Mouse (Mus musculus) layer of hippocampus, postnatal 14 days (tissue): ENCODE measurements around the gene Rpap1. TPM values are rescaled to one million over a fixed set of nuclear protein-coding genes. Genes with fewer than 3 reads are reported as not detected.

Source experiments
- DNase-seq, 2 experiments: peaks; one replicate each; pipeline ENCODE4 v3.0.0; 2021 to 2022; ENCODE audit warnings: low spot score in 2 of 2, mixed read lengths in 1 of 2
- long read RNA-seq, 2 experiments: library from polyadenylated mRNA; stranded (forward); transcript quantifications; one replicate each; pipeline ENCODE4 v2.0.0; 2021
- total RNA-seq, 2 experiments: library from RNA; stranded (reverse); gene quantifications; 2 replicates each; pipeline ENCODE4 v1.2.3; 2021

Gene Rpap1
- total RNA-seq, result 10 to 100 TPM; 18.3 to 18.7 TPM
- long read RNA-seq, experiment 1, full-length matches to known transcripts, result 4 of 15 reads
- long read RNA-seq, experiment 1, partial matches to known transcripts, result 6 of 15 reads
- long read RNA-seq, experiment 1, other reads (novel, unspliced or antisense), result 5 of 15 reads
- long read RNA-seq, experiment 2, full-length matches to known transcripts, result 5 of 16 reads
- long read RNA-seq, experiment 2, partial matches to known transcripts, result 7 of 16 reads
- long read RNA-seq, experiment 2, other reads (novel, unspliced or antisense), result 4 of 16 reads

- peak; percentile 86 to 88 for DNase-seq
These were observed at the start of gene Rpap1 for GRCm38 (mm10) chr2:119787206-119787883. TSS of gene Rpap1 (minus strand) at chr2:119787537.

- DNase-seq, result no peak
These were observed 46.9 kb upstream of the Rpap1 start for GRCm38 (mm10) chr2:119834231-119834630.

- DNase-seq, result no peak
These were observed 43.2 kb upstream of the Rpap1 start for GRCm38 (mm10) chr2:119830579-119830978.

- peak in 1 of 2 experiments; percentile 42 for DNase-seq
These were observed 33.8 kb upstream of the Rpap1 start for GRCm38 (mm10) chr2:119821136-119821535.

GRCm38 (mm10) chr2:119818668-119819272, 31.4 kb upstream of the Rpap1 start:
- DNase-seq, result peak in 1 of 2 experiments; percentile 1

GRCm38 (mm10) chr2:119817047-119817446, 29.7 kb upstream of the Rpap1 start:
- DNase-seq, result peak; percentile 58 to 80

- no peak for DNase-seq
These were observed 29.3 kb upstream of the Rpap1 start for GRCm38 (mm10) chr2:119816611-119817010.

GRCm38 (mm10) chr2:119814376-119814933, 27.1 kb upstream of the Rpap1 start:
- peak; percentile 62 to 74 for DNase-seq

GRCm38 (mm10) chr2:119811490-119812146, 24.3 kb upstream of the Rpap1 start:
- DNase-seq, result peak in 1 of 2 experiments; percentile 1

- no peak for DNase-seq
These were observed 23.6 kb upstream of the Rpap1 start for GRCm38 (mm10) chr2:119810890-119811289.

- no peak for DNase-seq
These were observed 21.5 kb upstream of the Rpap1 start for GRCm38 (mm10) chr2:119808881-119809280.

GRCm38 (mm10) chr2:119808438-119808837, 21.1 kb upstream of the Rpap1 start:
- DNase-seq, result no peak

GRCm38 (mm10) chr2:119805536-119805935, 18.2 kb upstream of the Rpap1 start:
- peak in 1 of 2 experiments; percentile 2 for DNase-seq

GRCm38 (mm10) chr2:119804776-119805175, 17.4 kb upstream of the Rpap1 start:
- DNase-seq, result peak in 1 of 2 experiments; percentile 1

GRCm38 (mm10) chr2:119804275-119804628, 16.9 kb upstream of the Rpap1 start:
- no peak for DNase-seq

- DNase-seq, result peak in 1 of 2 experiments; percentile 20
These were observed 16.4 kb upstream of the Rpap1 start for GRCm38 (mm10) chr2:119803618-119804274.

- peak in 1 of 2 experiments; percentile 2 for DNase-seq
These were observed 15.7 kb upstream of the Rpap1 start for GRCm38 (mm10) chr2:119802767-119803617.

- peak in 1 of 2 experiments; percentile 17 for DNase-seq
These were observed 13.8 kb upstream of the Rpap1 start for GRCm38 (mm10) chr2:119800876-119801846.
